Mouse (Mus musculus): ENCODE data around the gene Nop14. TPM values are rescaled to one million over a fixed set of nuclear protein-coding genes. Genes with fewer than 3 reads are reported as not detected.

Nop14 gene
- polyA plus RNA-seq, 1 experiment from 2014 or later, result 28.6 TPM

- no peaks in the 10 kb centered on the region for H3K27me3 ChIP-seq (replicated peaks; ENCODE audit: control insufficient read depth, insufficient read depth, low read length)
- no peak overlapping the region for H3K27ac ChIP-seq (ENCODE audit: low read depth)
- H3K36me3 ChIP-seq (ENCODE audit: control insufficient read depth, insufficient read depth, low read length), result 0 out of 2 replicates have a peak, but pooled peaks cover 5% of the 10 kb centered on the region
- no peak overlapping the region for H3K4me2 ChIP-seq (ENCODE audit: low read length)
- DNase-seq (ENCODE audit: low spot score), result no peak
- no peak overlapping the region for H3K9ac ChIP-seq (ENCODE audit: low read length)
- peaks cover 10% of the 10 kb centered on the region; the same call in 1 of the 2 replicates for H3K4me1 ChIP-seq (replicated peaks; ENCODE audit: control insufficient read depth, insufficient read depth, low read length)
- ATAC-seq (replicated peaks; ENCODE audit: low FRiP score, low TSS enrichment, low read depth), result no peak
- 74% methylated on average over 4 of the region's 4 CpGs for WGBS
- H3K4me3 ChIP-seq (ENCODE audit: low read depth, low read length), result no peak overlapping the region
- H3K9me3 ChIP-seq (ENCODE audit: control insufficient read depth, low read length), result no peaks in the 10 kb centered on the region
Measured at GRCm38 (mm10) chr5:34661909-34662308, 2.0 kb upstream of the Nop14 start.

- Histone ChIP-seq H3K27ac (ENCODE audit: low read depth) (peak overlapping the region; percentile 80), H3K4me1 (replicated peaks; ENCODE audit: control insufficient read depth, insufficient read depth, low read length) (peaks cover 10% of the 10 kb centered on the region; the same call in 1 of the 2 replicates), H3K9ac (ENCODE audit: low read length) (peak overlapping the region; percentile 65), H3K4me2 (ENCODE audit: low read length) (peak overlapping the region; percentile 63), H3K27me3 (replicated peaks; ENCODE audit: control insufficient read depth, insufficient read depth, low read length) (no peaks in the 10 kb centered on the region), H3K4me3 (ENCODE audit: low read depth, low read length) (peak overlapping the region; percentile 75), H3K36me3 (ENCODE audit: control insufficient read depth, insufficient read depth, low read length) (peaks cover 16% of the 10 kb centered on the region), H3K9me3 (ENCODE audit: control insufficient read depth, low read length) (no peaks in the 10 kb centered on the region)
- no peak for DNase-seq (ENCODE audit: low spot score)
- ATAC-seq (replicated peaks; ENCODE audit: low FRiP score, low TSS enrichment, low read depth), result peak; percentile 7
- WGBS, result under 1% methylated on average over 57 of the region's 57 CpGs
Measured at GRCm38 (mm10) chr5:34660591-34661130, 713 bp upstream of the Nop14 start.

GRCm38 (mm10) chr5:34657556-34657955, 2.4 kb downstream of the Nop14 start:
- Histone ChIP-seq H3K4me1 (replicated peaks; ENCODE audit: control insufficient read depth, insufficient read depth, low read length) (peaks cover 10% of the 10 kb centered on the region; the same call in 1 of the 2 replicates), H3K9ac (ENCODE audit: low read length) (no peak overlapping the region), H3K4me3 (ENCODE audit: low read depth, low read length) (no peak overlapping the region), H3K4me2 (ENCODE audit: low read length) (no peak overlapping the region), H3K27ac (ENCODE audit: low read depth) (no peak overlapping the region), H3K36me3 (ENCODE audit: control insufficient read depth, insufficient read depth, low read length) (peaks cover 47% of the 10 kb centered on the region), H3K9me3 (ENCODE audit: control insufficient read depth, low read length) (no peaks in the 10 kb centered on the region), H3K27me3 (replicated peaks; ENCODE audit: control insufficient read depth, insufficient read depth, low read length) (no peaks in the 10 kb centered on the region)
- 86% methylated on average over 8 of the region's 8 CpGs for WGBS
- DNase-seq (ENCODE audit: low spot score), result no peak
- no peak for ATAC-seq (replicated peaks; ENCODE audit: low FRiP score, low TSS enrichment, low read depth)

- Histone ChIP-seq H3K4me3 (ENCODE audit: low read depth, low read length) (no peak overlapping the region), H3K27ac (ENCODE audit: low read depth) (no peak overlapping the region), H3K9ac (ENCODE audit: low read length) (no peak overlapping the region), H3K9me3 (ENCODE audit: control insufficient read depth, low read length) (no peaks in the 10 kb centered on the region), H3K4me1 (replicated peaks; ENCODE audit: control insufficient read depth, insufficient read depth, low read length) (0 out of 2 replicates have a peak, but pooled peaks cover 5% of the 10 kb centered on the region), H3K27me3 (replicated peaks; ENCODE audit: control insufficient read depth, insufficient read depth, low read length) (no peaks in the 10 kb centered on the region), H3K4me2 (ENCODE audit: low read length) (no peak overlapping the region), H3K36me3 (ENCODE audit: control insufficient read depth, insufficient read depth, low read length) (peaks cover 74% of the 10 kb centered on the region)
- 73% methylated on average over 9 of the region's 9 CpGs for WGBS
- ATAC-seq (replicated peaks; ENCODE audit: low FRiP score, low TSS enrichment, low read depth) (no peak), DNase-seq (ENCODE audit: low spot score) (peak; percentile 49)
Measured at GRCm38 (mm10) chr5:34654881-34655280, 5.1 kb downstream of the Nop14 start.

- H3K9me3 ChIP-seq (ENCODE audit: control insufficient read depth, low read length), result no peaks in the 10 kb centered on the region
- H3K4me1 ChIP-seq (replicated peaks; ENCODE audit: control insufficient read depth, insufficient read depth, low read length), result no peaks in the 10 kb centered on the region
- H3K9ac ChIP-seq (ENCODE audit: low read length), result no peak overlapping the region
- ATAC-seq (replicated peaks; ENCODE audit: low FRiP score, low TSS enrichment, low read depth) (no peak), DNase-seq (ENCODE audit: low spot score) (peak; percentile 42)
- no peak overlapping the region for H3K4me2 ChIP-seq (ENCODE audit: low read length)
- H3K27ac ChIP-seq (ENCODE audit: low read depth), result no peak overlapping the region
- no peaks in the 10 kb centered on the region for H3K27me3 ChIP-seq (replicated peaks; ENCODE audit: control insufficient read depth, insufficient read depth, low read length)
- H3K4me3 ChIP-seq (ENCODE audit: low read depth, low read length), result no peak overlapping the region
- 82% methylated on average over 5 of the region's 5 CpGs for WGBS
- H3K36me3 ChIP-seq (ENCODE audit: control insufficient read depth, insufficient read depth, low read length), result peaks cover 93% of the 10 kb centered on the region
Measured at GRCm38 (mm10) chr5:34652961-34653360, 7.0 kb downstream of the Nop14 start.

GRCm38 (mm10) chr5:34647581-34647980, 12.4 kb downstream of the Nop14 start:
- Histone ChIP-seq H3K9ac (ENCODE audit: low read length) (no peak overlapping the region), H3K9me3 (ENCODE audit: control insufficient read depth, low read length) (no peaks in the 10 kb centered on the region), H3K36me3 (ENCODE audit: control insufficient read depth, insufficient read depth, low read length) (peaks cover 95% of the 10 kb centered on the region), H3K4me1 (replicated peaks; ENCODE audit: control insufficient read depth, insufficient read depth, low read length) (no peaks in the 10 kb centered on the region), H3K27ac (ENCODE audit: low read depth) (no peak overlapping the region), H3K4me2 (ENCODE audit: low read length) (no peak overlapping the region), H3K4me3 (ENCODE audit: low read depth, low read length) (no peak overlapping the region), H3K27me3 (replicated peaks; ENCODE audit: control insufficient read depth, insufficient read depth, low read length) (no peaks in the 10 kb centered on the region)
- DNase-seq (ENCODE audit: low spot score), result peak; percentile 84
- WGBS, result 47% methylated on average over 4 of the region's 4 CpGs
- ATAC-seq (replicated peaks; ENCODE audit: low FRiP score, low TSS enrichment, low read depth), result no peak

GRCm38 (mm10) chr5:34642932-34643331, 17.0 kb downstream of the Nop14 start:
- Histone ChIP-seq H3K27ac (ENCODE audit: low read depth) (no peak overlapping the region), H3K27me3 (replicated peaks; ENCODE audit: control insufficient read depth, insufficient read depth, low read length) (no peaks in the 10 kb centered on the region), H3K36me3 (ENCODE audit: control insufficient read depth, insufficient read depth, low read length) (peaks cover 87% of the 10 kb centered on the region), H3K4me3 (ENCODE audit: low read depth, low read length) (no peak overlapping the region), H3K4me1 (replicated peaks; ENCODE audit: control insufficient read depth, insufficient read depth, low read length) (no peaks in the 10 kb centered on the region), H3K4me2 (ENCODE audit: low read length) (no peak overlapping the region), H3K9ac (ENCODE audit: low read length) (no peak overlapping the region), H3K9me3 (ENCODE audit: control insufficient read depth, low read length) (no peaks in the 10 kb centered on the region)
- peak; percentile 55 for DNase-seq (ENCODE audit: low spot score)
- peak; percentile 67; the same call in 1 of the 2 replicates for ATAC-seq (replicated peaks; ENCODE audit: low FRiP score, low TSS enrichment, low read depth)
- WGBS, result 76% methylated on average over 5 of the region's 5 CpGs

- no peaks in the 10 kb centered on the region for H3K27me3 ChIP-seq (replicated peaks; ENCODE audit: control insufficient read depth, insufficient read depth, low read length)
- no peak overlapping the region for H3K4me3 ChIP-seq (ENCODE audit: low read depth, low read length)
- no peak overlapping the region for H3K4me2 ChIP-seq (ENCODE audit: low read length)
- no peaks in the 10 kb centered on the region for H3K9me3 ChIP-seq (ENCODE audit: control insufficient read depth, low read length)
- peaks cover 4% of the 10 kb centered on the region for H3K4me1 ChIP-seq (replicated peaks; ENCODE audit: control insufficient read depth, insufficient read depth, low read length)
- ATAC-seq (replicated peaks; ENCODE audit: low FRiP score, low TSS enrichment, low read depth) (no peak), DNase-seq (ENCODE audit: low spot score) (no peak)
- peaks cover 84% of the 10 kb centered on the region for H3K36me3 ChIP-seq (ENCODE audit: control insufficient read depth, insufficient read depth, low read length)
- WGBS, result 84% methylated on average over 3 of the region's 3 CpGs
- no peak overlapping the region for H3K9ac ChIP-seq (ENCODE audit: low read length)
- H3K27ac ChIP-seq (ENCODE audit: low read depth), result no peak overlapping the region
Measured at GRCm38 (mm10) chr5:34641991-34642390, 18.0 kb downstream of the Nop14 start.

- 79% methylated on average over 7 of the region's 7 CpGs for WGBS
- ATAC-seq (replicated peaks; ENCODE audit: low FRiP score, low TSS enrichment, low read depth) (no peak), DNase-seq (ENCODE audit: low spot score) (no peak)
- Histone ChIP-seq H3K4me2 (ENCODE audit: low read length) (peak overlapping the region; percentile 85), H3K9me3 (ENCODE audit: control insufficient read depth, low read length) (no peaks in the 10 kb centered on the region), H3K36me3 (ENCODE audit: control insufficient read depth, insufficient read depth, low read length) (peaks cover 66% of the 10 kb centered on the region), H3K27ac (ENCODE audit: low read depth) (no peak overlapping the region), H3K9ac (ENCODE audit: low read length) (peak overlapping the region; percentile 68; the same call in 1 of the 2 replicates), H3K4me3 (ENCODE audit: low read depth, low read length) (no peak overlapping the region), H3K4me1 (replicated peaks; ENCODE audit: control insufficient read depth, insufficient read depth, low read length) (peaks cover 11% of the 10 kb centered on the region), H3K27me3 (replicated peaks; ENCODE audit: control insufficient read depth, insufficient read depth, low read length) (no peaks in the 10 kb centered on the region)
Measured at GRCm38 (mm10) chr5:34637591-34638156, 22.3 kb downstream of the Nop14 start.

Data from intestine, embryonic 14.5 days (tissue).